20 mouse cellular contexts compared by ENCODE assay signal in genomic region chr13:85418671-85419070, GRCm38 (mm10).
"Had no signal": no experiment of that assay in that cellular context is flagged by ENCODE, and none has a peak within 500 bp of the region (broad histone marks: within the 10 kb centered on the region; RNA-seq: fewer than 3 reads in every experiment).

No protein-coding gene starts in this region.

- H3K4me2 ChIP-seq: lung, embryonic 15.5 days; midbrain, embryonic 11.5 days; midbrain, embryonic 13.5 days; midbrain, embryonic 15.5 days; neural tube, embryonic 13.5 days; neural tube, embryonic 15.5 days; stomach, embryonic 15.5 days had no signal

- H3K27me3 ChIP-seq: lung, embryonic 15.5 days; megakaryocyte, embryonic 14.5 days; midbrain, embryonic 13.5 days; midbrain, embryonic 15.5 days; neural tube, embryonic 13.5 days; neural tube, embryonic 15.5 days; stomach, embryonic 15.5 days had no signal

- DNase-seq: liver, postnatal 0 days; lung, adult 2 months; lung, postnatal 14 days; lung, postnatal 36 days; retina, postnatal 1 day; right cerebral cortex, adult 18-20 months; right cerebral cortex, postnatal 25 days; right cerebral cortex, postnatal 4 days; spleen, adult 18-20 months; thymus, adult 2 months; thymus, postnatal 25 days; thymus, postnatal 4 days had no signal

- H3K4me3 ChIP-seq: lung, embryonic 15.5 days; megakaryocyte, embryonic 14.5 days; midbrain, embryonic 13.5 days; midbrain, embryonic 15.5 days; neural tube, embryonic 13.5 days; neural tube, embryonic 15.5 days; stomach, embryonic 15.5 days had no signal

- H3K36me3 ChIP-seq: lung, embryonic 15.5 days; midbrain, embryonic 13.5 days; midbrain, embryonic 15.5 days; neural tube, embryonic 13.5 days; neural tube, embryonic 15.5 days; stomach, embryonic 15.5 days had no signal
